Mouse (Mus musculus) forebrain, embryonic 11.5 days (tissue): ENCODE data around the gene Ccdc14. TPM values are rescaled to one million over a fixed set of nuclear protein-coding genes. Genes with fewer than 3 reads are reported as not detected.

Source experiments
- polyA plus RNA-seq: library from polyadenylated mRNA; unstranded; fragments of >200 nt; fragmentation: Nextera tagmentation; extraction: Ambion mirVana; gene quantifications from 2 replicates; pipeline ENCODE4 v1.2.1, GENCODE M21; 2014

Gene Ccdc14
- polyA plus RNA-seq, 1 experiment from 2014 or later, result 13.3 TPM

Other genes starting within 250 kb of the Ccdc14 start
- gene Kalrn, start 117.1 kb upstream of the Ccdc14 start, polyA plus RNA-seq, result 21.3 and 22.4 TPM in 2 replicates
- not detected in 2 replicates for gene Ropn1, start 40.7 kb upstream of the Ccdc14 start, polyA plus RNA-seq
- 3.9 and 4.7 TPM in 2 replicates for gene Mylk, start 54.6 kb downstream of the Ccdc14 start, polyA plus RNA-seq